In the genomic region with DNA sequence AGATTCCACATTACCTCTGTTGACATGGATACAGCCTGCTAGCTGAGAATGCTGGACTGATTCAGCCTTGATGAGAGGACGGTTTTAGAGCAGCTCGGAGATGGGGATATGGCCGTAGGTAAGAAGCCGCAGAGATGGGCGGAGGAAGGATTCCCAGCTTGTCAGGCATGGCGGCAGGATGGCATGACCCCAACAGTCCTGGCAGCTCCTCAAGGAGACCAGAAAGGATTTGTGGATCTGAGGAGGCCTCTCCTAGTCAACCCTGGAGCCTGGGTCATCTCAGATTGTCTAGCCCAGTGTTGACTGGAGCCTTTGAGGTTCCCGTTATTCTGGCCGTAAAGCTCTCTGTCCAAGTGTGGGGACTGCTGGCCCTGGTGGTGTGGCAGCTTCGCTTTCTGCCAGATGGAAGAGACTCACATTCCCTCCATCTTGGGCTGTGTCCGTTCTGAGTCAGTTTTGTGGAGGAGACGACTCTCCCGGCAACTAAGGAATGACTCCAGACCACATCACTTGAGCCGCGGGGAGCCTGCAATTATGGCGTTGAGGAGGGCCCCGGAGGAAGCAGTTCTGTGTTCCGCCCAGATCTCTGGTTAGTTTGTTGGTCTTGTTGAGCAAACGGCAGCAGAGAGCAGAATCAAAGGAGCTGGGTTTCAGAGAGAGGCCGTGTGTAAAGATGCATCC, we compare ENCODE assay signal across 20 mouse cellular contexts.
A peak's percentile ranks its signal among the peaks of the same experiment; 100 is the strongest.
DNase-seq lines count a peak whose midpoint lies in the region; ATAC-seq and TF ChIP-seq lines count a peak whose summit lies in the region.
"Had no signal": no experiment of that assay in that cellular context is flagged by ENCODE, and none has a peak within 500 bp of the region (broad histone marks: within the 10 kb centered on the region; RNA-seq: fewer than 3 reads in every experiment).

No protein-coding gene starts in this region.

- TF ChIP-seq CTCF in lung, adult 2 months (IDR thresholded peaks at IDR 0.05; ENCODE audit: insufficient read depth, low read length): no peak
- TF ChIP-seq CTCF in embryonic fibroblast, embryonic 13.5 days (IDR thresholded peaks at IDR 0.05; ENCODE audit: borderline replicate concordance, insufficient read depth, low read length): no peak

- H3K36me3 ChIP-seq in forebrain, embryonic 12.5 days (replicated peaks): no peaks in the 10 kb centered on the region
- H3K36me3 ChIP-seq: neural tube, embryonic 13.5 days had no signal

- TF ChIP-seq POLR2A in lung, adult 2 months (IDR thresholded peaks at IDR 0.05; ENCODE audit: borderline replicate concordance, extremely low read depth, low read depth, low read length): no peak
- no peak for TF ChIP-seq POLR2A in embryonic fibroblast, embryonic 13.5 days (IDR thresholded peaks at IDR 0.05; ENCODE audit: low read depth, low read length)

- ATAC-seq in cerebellum, adult (ENCODE audit: insufficient number of reproducible peaks, low FRiP score, low TSS enrichment): no peak
- no peak for ATAC-seq in forebrain, embryonic 12.5 days (ENCODE audit: low FRiP score)
- ATAC-seq: forebrain, postnatal 0 days; inflammation-experienced regulatory T-cells, adult 6 months had no signal

- H3K27me3 ChIP-seq in forebrain, embryonic 12.5 days: no peaks in the 10 kb centered on the region
- H3K27me3 ChIP-seq: CH12.LX; heart, embryonic 13.5 days; lung, embryonic 15.5 days; neural tube, embryonic 13.5 days had no signal

- H3K27ac ChIP-seq in embryonic fibroblast, embryonic 13.5 days (ENCODE audit: insufficient read depth, low read length): peak overlapping the region; percentile 72
- H3K27ac ChIP-seq in forebrain, embryonic 12.5 days: no peak overlapping the region
- H3K27ac ChIP-seq: heart, embryonic 13.5 days; hindbrain, embryonic 10.5 days; layer of hippocampus, adult 2 months; lung, embryonic 15.5 days; neural tube, embryonic 13.5 days had no signal

- no peak overlapping the region for H3K9ac ChIP-seq in forebrain, embryonic 12.5 days
- H3K9ac ChIP-seq: forebrain, postnatal 0 days; heart, embryonic 13.5 days; lung, embryonic 15.5 days; neural tube, embryonic 13.5 days had no signal

- DNase-seq in cerebellum, postnatal 10 days: peak; percentile 77 to 79
- DNase-seq in lung, postnatal 10 days: peak; percentile 39
- no peak for DNase-seq in lung, adult 2 months
- DNase-seq in naive thymus-derived CD4-positive, alpha-beta T cell, adult 2 months (ENCODE audit: low read depth): peak; percentile 56
- DNase-seq in heart, postnatal 4 days: no peak
- DNase-seq: cerebellum, adult 9-10 months; forebrain, postnatal 0 days; gastrocnemius, postnatal 10 days; thymus, postnatal 14 days had no signal

- H3K4me1 ChIP-seq in lung, adult 2 months (ENCODE audit: control insufficient read depth, insufficient read depth, low read length): peaks cover 8% of the 10 kb centered on the region; the same call in 1 of the 2 replicates
- H3K4me1 ChIP-seq in embryonic fibroblast, embryonic 13.5 days (ENCODE audit: control insufficient read depth, insufficient read depth, low read length): peaks cover 2% of the 10 kb centered on the region; the same call in 1 of the 2 replicates
- H3K4me1 ChIP-seq in forebrain, embryonic 12.5 days: no peaks in the 10 kb centered on the region
- H3K4me1 ChIP-seq: heart, embryonic 13.5 days; lung, embryonic 15.5 days; neural tube, embryonic 13.5 days had no signal

- no peaks in the 10 kb centered on the region for H3K9me3 ChIP-seq in forebrain, embryonic 12.5 days
- H3K9me3 ChIP-seq: lung, embryonic 15.5 days; neural tube, embryonic 13.5 days had no signal

- WGBS in lung, adult 2 months: 74% methylated on average over 19 of the region's 19 CpGs
- 91% methylated on average over 19 of the region's 19 CpGs for WGBS in forebrain, embryonic 12.5 days

- no peak overlapping the region for H3K4me3 ChIP-seq in lung, adult 2 months (replicated peaks; ENCODE audit: extremely low read depth, low read depth, low read length)
- H3K4me3 ChIP-seq in embryonic fibroblast, embryonic 13.5 days (ENCODE audit: insufficient read depth, low read length): no peak overlapping the region
- no peak overlapping the region for H3K4me3 ChIP-seq in forebrain, embryonic 12.5 days (replicated peaks)
- H3K4me3 ChIP-seq: heart, embryonic 13.5 days; hindbrain, embryonic 10.5 days; layer of hippocampus, adult 2 months; lung, embryonic 15.5 days; neural tube, embryonic 13.5 days had no signal

- no peak overlapping the region for H3K4me2 ChIP-seq in forebrain, embryonic 12.5 days
- H3K4me2 ChIP-seq: heart, embryonic 13.5 days; liver, embryonic 11.5 days; lung, embryonic 15.5 days; neural tube, embryonic 13.5 days had no signal

Comparison
In these comparisons a context has a peak if more than half of its experiments do, and no peak if none do; other contexts are left out.
1. DNase-seq: peak in cerebellum, postnatal 10 days (2 of 2), lung, postnatal 10 days (single experiment) and naive thymus-derived CD4-positive, alpha-beta T cell, adult 2 months (single experiment); none in lung, adult 2 months (single experiment) and heart, postnatal 4 days (single experiment).